Mouse (Mus musculus): ENCODE measurements around the gene Adamts18. TPM values are rescaled to one million over a fixed set of nuclear protein-coding genes. Genes with fewer than 3 reads are reported as not detected.

The Adamts18 gene
- total RNA-seq, 2 experiments from 2014 or later: 1.5 to 1.7 TPM

- DNase-seq: no peak
These were observed 92.7 kb downstream of the Adamts18 start for GRCm38 (mm10) chr8:113755866-113756265.

DNA sequence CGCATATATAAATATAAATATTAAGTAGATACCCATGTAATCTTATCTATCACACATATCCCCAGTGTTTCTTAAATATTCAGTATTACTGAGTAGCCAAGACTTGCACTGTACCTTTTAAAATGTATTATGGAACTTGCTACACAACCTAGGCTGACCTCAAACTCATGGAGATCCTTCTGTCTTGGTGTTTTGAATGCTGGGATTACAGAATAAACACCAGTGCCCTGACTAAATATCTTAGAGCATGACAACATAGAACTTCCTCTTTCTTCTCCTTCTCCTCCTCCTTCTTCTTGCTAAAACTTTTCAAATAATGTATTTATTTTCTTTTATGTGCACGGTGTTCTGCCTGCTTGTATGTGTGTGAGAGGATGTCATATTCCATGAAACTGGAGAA is 95.4 kb downstream of the Adamts18 start:
- no peak for DNase-seq

DNA sequence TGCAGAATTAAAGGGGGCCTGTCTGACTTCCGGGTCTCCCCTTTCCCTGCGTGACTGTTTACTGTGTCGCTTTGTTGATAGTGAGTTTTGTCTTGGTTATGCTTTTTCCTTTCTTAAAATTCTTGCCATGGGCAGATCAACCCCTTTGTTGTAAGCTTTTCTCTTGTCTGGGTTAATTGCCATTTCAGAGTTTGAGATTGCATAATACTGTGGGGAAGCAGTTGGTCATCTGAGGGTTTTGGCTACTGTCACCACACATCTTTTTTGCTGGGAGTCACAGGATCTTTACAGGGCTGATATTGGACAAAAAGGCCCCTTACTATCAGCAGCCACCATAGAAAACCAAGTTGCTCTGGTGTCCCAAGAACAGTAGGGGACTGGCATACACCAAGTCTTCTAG is 96.2 kb downstream of the Adamts18 start:
- DNase-seq: no peak

GRCm38 (mm10) chr8:113735496-113736060 is 113.0 kb downstream of the Adamts18 start:
- DNase-seq: no peak

DNA sequence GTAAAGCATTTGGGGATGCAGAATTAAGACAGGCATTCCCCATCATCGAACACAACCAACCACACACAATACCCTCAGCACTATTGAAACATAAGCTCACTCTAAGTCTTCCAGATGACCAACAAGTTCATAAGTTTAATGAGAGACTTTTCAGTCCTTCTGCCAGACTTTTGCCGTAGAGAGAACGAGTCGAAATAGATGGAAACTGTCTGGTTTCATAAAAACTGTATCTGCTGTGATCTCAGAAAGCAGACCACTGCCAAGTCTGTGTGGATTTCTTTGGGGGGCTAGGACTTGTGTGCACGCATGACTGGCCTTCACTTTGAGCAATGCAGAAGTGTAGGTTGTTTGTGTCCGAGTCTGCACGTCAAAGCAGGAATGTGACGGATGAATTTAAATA is 123.2 kb downstream of the Adamts18 start:
- no peak for DNase-seq

DNA sequence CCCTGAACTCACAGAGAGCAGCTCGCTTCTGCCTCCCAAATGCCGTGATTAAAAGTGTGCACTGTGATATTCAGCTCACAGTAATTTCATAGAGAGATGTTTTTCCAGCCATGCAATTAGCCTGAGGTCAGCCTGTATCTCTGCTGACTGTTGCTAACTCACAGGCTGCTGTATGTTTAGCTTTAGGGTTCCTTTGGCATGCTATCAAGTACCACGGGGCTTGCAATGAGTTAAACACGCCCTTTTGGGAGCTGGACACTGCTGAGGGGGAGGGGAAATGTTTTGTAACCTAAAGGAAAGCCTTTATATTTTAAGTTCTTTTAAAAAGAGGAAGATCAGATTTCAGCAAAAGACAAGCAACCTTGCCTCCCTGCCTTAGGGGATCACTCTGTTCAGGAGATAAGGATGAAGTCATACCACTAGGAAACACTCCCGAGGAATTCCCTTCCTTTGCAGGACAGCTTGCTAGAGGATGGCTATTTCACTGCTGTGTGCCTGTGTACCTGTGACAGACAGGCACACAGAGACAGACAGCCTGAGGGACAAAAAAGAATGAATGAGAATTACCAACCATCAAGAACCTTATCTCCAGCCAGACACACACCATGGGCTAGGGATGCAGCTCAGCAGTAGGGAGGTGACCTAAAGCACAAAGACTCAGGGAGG is 124.5 kb downstream of the Adamts18 start:
- DNase-seq: no peak

- DNase-seq: peak in 1 of 2 experiments; percentile 2
These were observed 127.1 kb downstream of the Adamts18 start for GRCm38 (mm10) chr8:113721459-113721858.

DNA sequence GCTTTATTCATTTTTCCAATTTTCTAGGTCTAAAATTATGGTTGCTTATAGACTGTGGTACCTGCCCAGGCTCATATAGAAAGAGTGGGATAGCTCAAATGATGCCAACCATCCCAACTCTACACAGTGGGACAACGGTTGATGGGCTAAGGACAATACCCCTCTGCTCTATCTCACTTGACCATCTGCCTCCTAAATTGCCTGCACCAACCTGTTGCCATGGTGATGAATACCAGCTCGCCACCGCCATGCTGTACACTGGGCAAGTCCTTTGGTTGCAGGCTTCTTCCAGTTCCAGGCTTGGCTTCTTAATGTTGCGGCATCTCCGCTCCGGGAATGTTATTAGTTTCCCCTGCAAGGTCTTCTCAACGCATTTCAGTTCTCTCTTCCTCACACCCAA is 143.6 kb downstream of the Adamts18 start:
- no peak for DNase-seq

GRCm38 (mm10) chr8:113691622-113692343 is 156.8 kb downstream of the Adamts18 start:
- DNase-seq: peak in 1 of 2 experiments; percentile 4

DNA sequence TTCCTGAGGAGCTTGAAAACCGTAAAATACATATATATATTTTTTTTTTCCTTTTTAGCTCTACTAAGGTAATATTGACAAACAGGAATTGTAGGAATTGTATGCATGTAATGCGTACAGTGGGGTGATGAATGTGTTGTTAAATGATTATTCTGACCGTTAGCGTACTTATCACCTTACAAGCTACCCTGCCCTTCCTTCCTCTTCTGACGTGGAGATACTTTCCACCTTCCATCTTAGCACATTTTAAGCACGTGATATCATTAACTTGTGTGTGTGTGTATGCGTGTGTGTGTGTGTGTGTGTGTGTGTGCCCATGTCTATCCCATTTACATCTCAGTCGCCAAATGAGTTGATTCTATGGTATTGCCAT is 160.0 kb downstream of the Adamts18 start:
- no peak for DNase-seq

- no peak for DNase-seq
These were observed 160.5 kb downstream of the Adamts18 start for GRCm38 (mm10) chr8:113687889-113688542.

- no peak for DNase-seq
These were observed 169.2 kb downstream of the Adamts18 start for GRCm38 (mm10) chr8:113679361-113679760.

DNA sequence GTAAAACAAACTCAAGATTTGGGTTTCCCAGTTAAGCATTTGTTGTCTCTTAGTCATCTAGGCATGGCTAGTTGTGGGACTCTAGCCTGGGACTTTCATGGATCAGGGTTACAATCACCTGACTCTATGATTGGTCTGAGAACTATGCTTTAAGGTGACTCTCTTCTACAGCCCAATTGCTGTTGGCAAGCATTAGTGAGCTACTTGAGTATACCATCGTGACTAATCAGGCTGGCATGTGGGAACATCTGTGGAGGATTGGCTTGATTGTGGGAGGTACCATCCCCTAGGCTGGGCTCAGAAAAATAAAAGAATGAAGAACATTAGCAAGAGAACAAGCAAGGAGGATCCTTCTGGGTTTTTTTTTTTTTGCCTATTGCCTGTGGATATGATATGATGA is 171.7 kb downstream of the Adamts18 start:
- DNase-seq: no peak

- no peak for DNase-seq
These were observed 173.3 kb downstream of the Adamts18 start for GRCm38 (mm10) chr8:113675281-113675680.

- DNase-seq: no peak
These were observed 173.9 kb downstream of the Adamts18 start for GRCm38 (mm10) chr8:113674611-113675010.

GRCm38 (mm10) chr8:113673300-113673699 is 175.2 kb downstream of the Adamts18 start:
- no peak for DNase-seq

GRCm38 (mm10) chr8:113672599-113673255 is 175.8 kb downstream of the Adamts18 start:
- DNase-seq: no peak

DNA sequence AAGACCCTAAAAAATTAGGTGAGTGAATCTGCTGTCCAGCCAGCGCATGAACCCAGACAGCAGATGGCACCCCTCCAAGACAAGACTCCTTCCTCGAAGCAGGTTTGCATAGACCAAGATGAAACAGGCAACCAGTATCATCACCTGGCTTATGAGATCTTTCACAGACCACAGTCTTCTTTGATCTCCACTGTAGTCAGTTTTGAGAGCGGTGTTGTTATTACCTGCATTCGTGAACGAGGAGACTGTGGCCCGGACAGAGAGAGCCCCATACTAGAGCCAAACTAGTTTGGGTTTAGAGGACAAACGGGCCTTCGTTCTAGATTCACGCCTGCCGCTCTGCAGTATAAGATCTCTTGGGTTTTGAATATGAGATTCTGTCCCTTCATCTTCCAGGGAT is 178.6 kb downstream of the Adamts18 start:
- no peak for DNase-seq

GRCm38 (mm10) chr8:113666714-113667432 is 181.7 kb downstream of the Adamts18 start:
- DNase-seq: no peak

GRCm38 (mm10) chr8:113665951-113666350 is 182.6 kb downstream of the Adamts18 start:
- no peak for DNase-seq

DNA sequence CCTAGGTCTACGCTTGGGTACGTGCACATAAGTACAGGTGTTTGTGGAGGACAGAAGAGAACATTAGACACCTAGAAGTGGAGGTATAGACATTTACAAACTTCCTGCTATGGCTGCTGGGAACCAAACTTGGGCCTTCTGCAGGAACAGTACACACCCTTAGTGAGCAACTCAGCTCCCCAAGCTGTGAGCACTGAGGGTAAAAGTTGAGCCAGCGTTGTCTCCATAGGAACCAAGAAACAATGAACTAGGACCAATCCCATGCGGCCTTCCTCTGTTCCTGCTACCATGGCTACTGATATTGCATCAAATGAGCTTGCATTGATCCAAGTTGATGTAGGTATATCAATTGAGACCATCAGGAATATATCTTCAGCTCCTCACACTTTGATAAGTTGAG is 183.5 kb downstream of the Adamts18 start:
- DNase-seq: no peak

DNA sequence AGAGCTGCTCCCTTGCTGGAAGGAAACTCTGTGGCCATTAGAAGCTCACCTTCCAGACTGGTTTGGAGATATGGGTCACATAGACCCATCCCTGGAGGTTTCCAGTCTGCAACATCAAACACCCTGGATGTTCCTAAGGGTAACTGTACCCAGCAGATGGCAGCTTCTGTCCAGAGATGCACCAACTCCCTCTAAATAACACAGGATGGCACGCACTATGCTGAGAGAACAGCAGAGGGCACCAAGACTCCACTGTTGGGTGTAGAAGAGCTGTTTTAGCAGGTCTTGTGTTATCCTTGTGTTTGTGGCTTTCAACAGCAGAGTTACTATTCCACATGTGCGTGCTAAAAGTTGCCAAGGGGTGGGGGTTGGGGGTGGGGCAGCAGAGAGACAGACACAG is 184.0 kb downstream of the Adamts18 start:
- DNase-seq: peak; percentile 82 to 84
